Mouse (Mus musculus) stomach, embryonic 14.5 days (tissue): Measurements from ENCODE around the gene Gabpb2. TPM values are rescaled to one million over a fixed set of nuclear protein-coding genes. Genes with fewer than 3 reads are reported as not detected.

Experiments
- ATAC-seq: fragments of 200-750 bp; cut with Nextera tagmentation; 2 replicates; pipeline ENCODE4 v1.8.0; 2017; ENCODE audit warnings: low read depth, moderate TSS enrichment; ENCODE audit not compliant: insufficient number of reproducible peaks, insufficient read depth, low FRiP score
- H3K27ac ChIP-seq: fragments of 300-500 bp; sonication (generic); 2 replicates; pipeline ENCODE4 v1.5.1; 2014; ENCODE audit warnings: mild to moderate bottlenecking, low read length, moderate library complexity, mixed read lengths
- H3K27me3 ChIP-seq: fragments of 300-500 bp; sonication (generic); 2 replicates; pipeline ENCODE4 v1.6.1; 2014; ENCODE audit warnings: low read length, control low read depth, mixed read lengths; ENCODE audit not compliant: control insufficient read depth, insufficient read depth
- H3K36me3 ChIP-seq: fragments of 300-500 bp; sonication (generic); 2 replicates; pipeline ENCODE4 v1.6.1; 2014; ENCODE audit warnings: mild to moderate bottlenecking, control low read depth, low read length, moderate library complexity, mixed read lengths; ENCODE audit not compliant: control insufficient read depth, insufficient read depth
- H3K4me1 ChIP-seq: fragments of 300-500 bp; sonication (generic); 2 replicates; pipeline ENCODE4 v1.6.1; 2014; ENCODE audit warnings: low read length, control low read depth, mixed read lengths; ENCODE audit not compliant: control insufficient read depth, insufficient read depth
- H3K4me2 ChIP-seq: fragments of 300-500 bp; sonication (generic); replicated peaks from 2 replicates; pipeline ENCODE4 v1.6.1; 2014; ENCODE audit warnings: low read depth, low read length, control low read depth
- H3K4me3 ChIP-seq: fragments of 300-500 bp; sonication (generic); 2 replicates; pipeline ENCODE4 v1.5.1; 2014; ENCODE audit warnings: low read depth, low read length, control low read depth
- H3K9ac ChIP-seq: fragments of 300-500 bp; sonication (generic); replicated peaks from 2 replicates; pipeline ENCODE4 v1.6.1; 2014; ENCODE audit warnings: low read depth, mild to moderate bottlenecking, control low read depth, low read length, moderate library complexity, mixed read lengths
- H3K9me3 ChIP-seq: fragments of 300-500 bp; sonication (generic); 2 replicates; pipeline ENCODE4 v1.6.1; 2016; ENCODE audit warnings: low read depth, low read length, control low read depth; ENCODE audit not compliant: control insufficient read depth
- WGBS: fragments of 180-500 bp; shearing (Covaris S2); extraction: QIAGEN DNeasy Blood & Tissue Kit; methylation state at CpG from one replicate; pipeline ENCODE4 v1.1.7; 2014; 5-methylcytosine and 5-hydroxymethylcytosine counted together
- polyA plus RNA-seq: library from polyadenylated mRNA; unstranded; fragments of >200 nt; fragmentation: Nextera tagmentation; extraction: Ambion mirVana; gene quantifications from 2 replicates; pipeline ENCODE4 v1.2.1, GENCODE M21; 2014

The Gabpb2 gene
- polyA plus RNA-seq, 1 experiment from 2014 or later = 18.4 TPM

DNA sequence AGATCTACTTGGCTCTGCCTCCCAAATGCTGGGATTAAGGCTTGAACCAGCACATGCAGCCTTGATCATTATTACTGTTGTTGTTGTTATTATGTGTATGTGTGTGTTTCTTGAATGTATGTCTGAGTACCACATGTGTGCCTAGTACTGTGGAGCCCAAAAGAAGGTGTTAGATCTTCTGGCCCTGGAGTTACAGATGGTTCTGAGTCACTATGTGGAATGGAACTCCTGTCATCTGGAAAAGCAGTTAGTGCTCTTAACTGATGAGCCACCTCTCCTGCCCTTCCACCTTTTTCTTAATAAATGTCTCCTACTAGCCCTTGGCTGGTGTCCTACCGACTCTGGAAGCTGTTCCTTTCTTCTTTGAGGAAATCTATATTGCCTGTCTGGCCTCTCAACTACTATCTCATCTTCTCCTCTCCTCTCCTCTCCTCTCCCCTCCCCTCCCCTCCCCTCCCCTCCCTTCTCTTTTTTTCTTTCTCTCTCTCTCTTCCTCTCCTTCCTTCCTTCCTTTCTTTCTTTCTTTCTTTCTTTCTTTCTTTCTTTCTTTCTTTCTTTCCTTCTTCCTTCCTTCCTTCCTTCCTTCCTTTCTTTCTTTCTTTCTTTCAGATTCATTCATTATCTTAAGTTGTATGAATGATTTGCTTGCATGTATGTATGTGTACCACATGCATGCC lies 30.1 kb upstream of the Gabpb2 start:
- H3K27me3 ChIP-seq = no peaks in the 10 kb centered on the region
- H3K4me3 ChIP-seq = no peak overlapping the region
- H3K9me3 ChIP-seq = no peaks in the 10 kb centered on the region
- WGBS = 82% methylated on average over 1 of the region's 1 CpGs
- no peak overlapping the region for H3K9ac ChIP-seq
- no peak for ATAC-seq
- H3K4me2 ChIP-seq = no peak overlapping the region
- H3K36me3 ChIP-seq = peaks cover 4% of the 10 kb centered on the region; the same call in 1 of the 2 replicates
- no peaks in the 10 kb centered on the region for H3K4me1 ChIP-seq
- no peak overlapping the region for H3K27ac ChIP-seq

DNA sequence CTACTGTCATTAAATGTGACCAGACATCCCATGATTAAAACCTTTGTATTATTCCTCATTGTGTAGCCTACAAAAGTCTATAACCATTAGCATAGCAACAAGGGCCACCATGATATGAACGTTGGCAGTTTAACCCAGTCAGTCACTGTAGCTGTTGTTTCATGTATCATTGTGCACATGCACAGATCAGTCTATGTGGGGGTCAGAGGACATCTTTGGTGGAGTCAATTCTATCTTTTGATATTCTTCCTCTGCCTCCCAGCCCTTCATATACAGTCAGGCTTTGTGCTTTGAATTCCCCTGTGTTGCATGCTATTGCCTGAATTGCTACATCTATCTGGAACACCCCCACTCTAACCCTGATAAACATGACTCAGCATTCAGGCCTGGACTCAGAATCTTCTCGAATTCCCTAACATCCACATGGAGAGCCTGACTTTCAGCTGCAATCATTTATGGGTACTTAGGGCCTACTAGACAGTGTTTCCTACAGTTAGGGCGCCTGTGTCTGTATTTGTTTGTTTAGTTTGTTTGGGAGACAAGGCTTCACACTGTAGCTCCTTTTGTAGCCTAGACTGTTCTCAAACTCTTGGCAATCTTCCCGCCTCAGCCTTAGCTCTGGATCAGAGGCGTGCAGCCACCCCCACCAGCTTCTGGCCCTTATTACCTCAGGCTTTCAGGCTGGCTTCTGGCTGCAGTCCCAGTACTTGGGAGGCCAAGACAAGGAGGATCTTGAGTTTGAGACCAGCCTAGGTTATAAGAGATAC lies 28.9 kb upstream of the Gabpb2 start:
- ATAC-seq = no peak
- H3K4me1 ChIP-seq = no peaks in the 10 kb centered on the region
- H3K9me3 ChIP-seq = no peaks in the 10 kb centered on the region
- no peak overlapping the region for H3K27ac ChIP-seq
- 85% methylated on average over 5 of the region's 5 CpGs for WGBS
- no peak overlapping the region for H3K4me2 ChIP-seq
- H3K9ac ChIP-seq = no peak overlapping the region
- H3K27me3 ChIP-seq = no peaks in the 10 kb centered on the region
- H3K4me3 ChIP-seq = no peak overlapping the region
- peaks cover 4% of the 10 kb centered on the region; the same call in 1 of the 2 replicates for H3K36me3 ChIP-seq

DNA sequence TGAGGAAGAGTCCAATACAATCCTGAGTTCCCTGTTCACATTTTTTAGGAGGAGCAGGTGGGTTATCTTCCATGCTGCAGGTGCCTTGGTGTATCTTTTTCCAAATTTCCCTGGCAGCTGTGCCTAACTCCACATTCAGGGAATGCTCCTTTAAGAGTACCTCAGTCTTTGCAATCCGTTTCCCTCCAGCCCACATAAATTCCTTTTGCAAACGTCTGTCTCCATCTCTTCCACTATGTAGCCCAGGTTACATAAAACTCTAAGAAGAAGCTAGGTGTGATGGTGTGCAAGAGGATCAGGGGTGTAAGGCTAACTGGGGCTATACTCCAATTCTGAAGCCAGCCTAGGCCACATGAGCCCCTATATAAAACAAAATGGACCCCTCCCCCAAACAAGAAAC lies 25.4 kb upstream of the Gabpb2 start:
- Histone ChIP-seq H3K4me2 (no peak overlapping the region), H3K27me3 (no peaks in the 10 kb centered on the region), H3K36me3 (peaks cover 4% of the 10 kb centered on the region; the same call in 1 of the 2 replicates), H3K9ac (no peak overlapping the region), H3K9me3 (no peaks in the 10 kb centered on the region), H3K27ac (no peak overlapping the region), H3K4me1 (no peaks in the 10 kb centered on the region), H3K4me3 (no peak overlapping the region)
- no peak for ATAC-seq
- WGBS = 74% methylated on average over 2 of the region's 2 CpGs

DNA sequence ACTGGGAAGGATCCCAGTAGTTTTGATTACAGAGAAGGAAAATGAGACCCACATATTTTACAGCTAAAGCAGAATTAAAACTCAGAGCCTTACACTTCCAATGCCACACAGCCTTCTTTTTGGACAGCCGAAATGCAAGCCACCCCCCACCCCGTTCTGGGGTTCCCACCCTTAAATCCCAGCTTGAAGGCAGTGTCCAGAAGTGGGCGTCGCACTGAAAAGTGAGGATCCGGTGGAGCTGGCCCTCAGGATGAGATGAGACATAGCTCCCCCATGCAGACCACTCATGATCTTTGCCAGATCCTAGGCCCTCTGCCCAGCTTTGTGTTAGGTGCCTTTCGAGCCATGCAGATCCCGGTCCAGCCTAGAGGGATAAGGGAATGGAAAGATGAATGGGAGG lies 23.8 kb upstream of the Gabpb2 start, which contains the start of gene Gm128:
Gene Gm128, minus strand, starts transcription at position 101 of the 400 bp plus-strand sequence.
- Histone ChIP-seq H3K4me3 (no peak within 1 kb of the TSS), H3K27me3 (no peaks in the 10 kb centered on the region), H3K36me3 (peaks cover 13% of the 10 kb centered on the region; the same call in 1 of the 2 replicates), H3K9ac (no peak within 1 kb of the TSS), H3K4me2 (peak within 1 kb of the TSS; percentile 20; the same call in 1 of the 2 replicates), H3K27ac (no peak within 1 kb of the TSS), H3K9me3 (no peaks in the 10 kb centered on the region), H3K4me1 (no peaks in the 10 kb centered on the region)
- WGBS = 77% methylated on average over 7 of the region's 7 CpGs
- no peak for ATAC-seq

DNA sequence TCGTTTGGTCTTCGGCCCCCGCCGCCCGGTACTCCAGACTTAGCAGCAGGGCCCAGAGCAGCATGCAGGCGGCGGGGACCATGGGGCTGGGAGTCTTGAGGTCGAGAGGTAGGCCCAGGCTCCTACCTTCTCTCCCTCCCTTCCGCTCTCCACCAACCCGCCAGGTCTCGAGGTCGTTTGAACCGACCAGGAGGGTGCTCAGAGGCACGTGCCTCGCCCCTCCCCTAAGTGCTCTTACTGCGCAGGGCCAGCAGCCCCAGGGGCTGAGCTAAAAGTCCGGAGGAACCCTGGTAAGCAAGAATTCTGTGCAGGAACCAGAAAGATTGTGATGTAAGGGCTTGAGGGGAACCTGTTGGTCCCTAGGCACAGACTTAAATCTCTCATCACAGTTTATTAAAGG lies 23.2 kb upstream of the Gabpb2 start:
- Histone ChIP-seq H3K4me1 (no peaks in the 10 kb centered on the region), H3K27ac (no peak overlapping the region), H3K36me3 (peaks cover 19% of the 10 kb centered on the region; the same call in 1 of the 2 replicates), H3K9me3 (no peaks in the 10 kb centered on the region), H3K4me2 (peak overlapping the region; percentile 20; the same call in 1 of the 2 replicates), H3K9ac (no peak overlapping the region), H3K27me3 (no peaks in the 10 kb centered on the region), H3K4me3 (no peak overlapping the region)
- WGBS = 29% methylated on average over 17 of the region's 17 CpGs
- no peak for ATAC-seq

DNA sequence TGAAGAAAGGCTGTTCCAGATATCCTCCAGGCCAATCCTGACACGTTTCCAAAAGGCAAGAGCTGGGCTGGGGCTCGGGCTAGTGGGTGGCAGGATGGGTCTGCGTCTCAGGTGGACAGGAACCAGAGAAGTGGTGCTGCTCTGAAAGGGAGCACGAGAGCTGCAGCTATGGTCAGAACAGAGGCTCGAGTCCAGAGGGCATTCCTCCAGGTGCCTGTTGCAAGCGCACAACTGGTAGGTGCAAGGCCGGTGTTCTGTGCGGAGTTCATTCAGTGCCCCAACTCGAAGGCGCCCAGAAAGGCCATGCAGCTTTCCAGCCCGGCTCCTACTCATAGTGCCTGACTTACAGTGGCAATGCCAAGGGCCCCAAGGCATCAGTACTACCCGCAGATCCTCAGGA lies 22.3 kb upstream of the Gabpb2 start:
- no peak overlapping the region for H3K9ac ChIP-seq
- H3K36me3 ChIP-seq = peaks cover 23% of the 10 kb centered on the region
- H3K4me3 ChIP-seq = no peak overlapping the region
- no peak for ATAC-seq
- H3K4me1 ChIP-seq = no peaks in the 10 kb centered on the region
- no peak overlapping the region for H3K27ac ChIP-seq
- no peaks in the 10 kb centered on the region for H3K27me3 ChIP-seq
- 89% methylated on average over 12 of the region's 12 CpGs for WGBS
- H3K4me2 ChIP-seq = no peak overlapping the region
- H3K9me3 ChIP-seq = no peaks in the 10 kb centered on the region

DNA sequence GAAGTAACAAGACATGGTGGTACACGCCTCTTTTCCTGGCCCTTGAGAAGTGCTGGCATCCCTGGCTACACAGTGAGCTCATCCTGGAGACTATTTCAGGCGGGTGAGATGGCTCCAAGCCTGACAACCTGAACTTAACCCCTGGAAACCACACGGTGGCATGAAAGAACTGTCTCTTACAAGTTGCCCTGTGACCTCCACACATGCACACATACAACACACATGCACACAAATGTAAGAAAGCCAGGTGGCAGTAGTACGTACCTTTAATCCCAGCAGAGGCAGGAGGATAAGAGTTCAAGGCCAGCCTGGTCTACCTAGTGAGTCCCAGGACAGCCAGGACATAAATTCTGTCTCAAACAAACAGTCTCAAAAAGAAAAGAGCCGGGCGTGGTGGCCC lies 21.3 kb upstream of the Gabpb2 start:
- 88% methylated on average over 6 of the region's 6 CpGs for WGBS
- no peak for ATAC-seq
- Histone ChIP-seq H3K9ac (no peak overlapping the region), H3K4me3 (no peak overlapping the region), H3K4me2 (no peak overlapping the region), H3K9me3 (no peaks in the 10 kb centered on the region), H3K27me3 (no peaks in the 10 kb centered on the region), H3K27ac (no peak overlapping the region), H3K36me3 (peaks cover 32% of the 10 kb centered on the region), H3K4me1 (no peaks in the 10 kb centered on the region)

DNA sequence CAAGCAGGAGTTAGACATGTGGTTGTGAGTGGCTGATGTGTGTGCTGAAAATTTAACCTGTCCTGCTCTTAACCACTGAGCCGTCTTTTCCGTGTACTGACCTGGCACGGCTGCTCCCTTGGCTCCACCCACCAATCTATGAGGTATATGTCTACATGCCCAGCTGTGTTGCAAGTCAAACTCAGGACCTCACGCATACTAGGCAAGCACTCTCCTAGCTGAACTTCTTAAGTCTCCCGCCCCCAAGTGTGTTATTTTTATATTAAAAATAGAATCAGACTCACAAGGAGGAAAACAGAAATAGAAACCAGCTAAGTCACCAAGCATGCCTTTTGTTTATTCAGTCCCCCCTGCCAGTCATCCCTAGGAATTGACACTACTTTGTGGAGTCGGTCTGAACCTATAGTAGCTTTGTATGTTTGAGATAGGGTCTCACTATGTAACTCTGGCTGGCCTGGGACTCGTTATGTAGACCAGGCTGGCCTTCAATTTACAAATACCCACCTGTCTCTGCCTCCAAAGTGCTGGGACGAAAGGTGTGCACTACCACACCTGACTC lies 19.9 kb upstream of the Gabpb2 start:
- 88% methylated on average over 8 of the region's 8 CpGs for WGBS
- no peaks in the 10 kb centered on the region for H3K4me1 ChIP-seq
- no peaks in the 10 kb centered on the region for H3K9me3 ChIP-seq
- no peak for ATAC-seq
- H3K4me3 ChIP-seq = no peak overlapping the region
- H3K4me2 ChIP-seq = no peak overlapping the region
- no peaks in the 10 kb centered on the region for H3K27me3 ChIP-seq
- H3K9ac ChIP-seq = no peak overlapping the region
- no peak overlapping the region for H3K27ac ChIP-seq
- H3K36me3 ChIP-seq = peaks cover 46% of the 10 kb centered on the region
